Mouse (Mus musculus) erythroblast, embryonic 14.5 days (primary cell): ENCODE results near the gene Neurod6. TPM values are rescaled to one million over a fixed set of nuclear protein-coding genes. Genes with fewer than 3 reads are reported as not detected.

ENCODE experiments used
- H3K27me3 ChIP-seq: 2 replicates; pipeline ENCODE4 v1.6.1; 2012; ENCODE audit warnings: inconsistent platforms; ENCODE audit not compliant: control insufficient read depth
- H3K36me3 ChIP-seq: 2 replicates; pipeline ENCODE4 v1.6.1; 2012; ENCODE audit warnings: mild to moderate bottlenecking, inconsistent platforms; ENCODE audit not compliant: control insufficient read depth
- H3K4me1 ChIP-seq: 2 replicates; pipeline ENCODE4 v1.6.1; 2012; ENCODE audit warnings: inconsistent platforms; ENCODE audit not compliant: control insufficient read depth
- H3K4me3 ChIP-seq: replicated peaks from 2 replicates; pipeline ENCODE3; 2012; ENCODE audit warnings: moderate library complexity, mild to moderate bottlenecking, inconsistent platforms
- H3K9me3 ChIP-seq: 2 replicates; pipeline ENCODE4 v1.6.1; 2012; ENCODE audit warnings: low read length, inconsistent platforms, mixed read lengths; ENCODE audit not compliant: control insufficient read depth
- GATA1 ChIP-seq: IDR thresholded peaks from 2 replicates; pipeline ENCODE4 v1.6.1; 2012; ENCODE audit warnings: low read length, inconsistent platforms, mixed read lengths
- TAL1 ChIP-seq: IDR thresholded peaks from 3 replicates; pipeline ENCODE4 v1.6.1; 2012; ENCODE audit warnings: low read length, inconsistent platforms, mixed read lengths
- polyA plus RNA-seq: library from polyadenylated mRNA; stranded (reverse); fragments of >175 nt; gene quantifications from 2 replicates; pipeline ENCODE4 v1.2.3, GENCODE M21; 2012

The Neurod6 gene
- polyA plus RNA-seq, 1 experiment, result not detected

DNA sequence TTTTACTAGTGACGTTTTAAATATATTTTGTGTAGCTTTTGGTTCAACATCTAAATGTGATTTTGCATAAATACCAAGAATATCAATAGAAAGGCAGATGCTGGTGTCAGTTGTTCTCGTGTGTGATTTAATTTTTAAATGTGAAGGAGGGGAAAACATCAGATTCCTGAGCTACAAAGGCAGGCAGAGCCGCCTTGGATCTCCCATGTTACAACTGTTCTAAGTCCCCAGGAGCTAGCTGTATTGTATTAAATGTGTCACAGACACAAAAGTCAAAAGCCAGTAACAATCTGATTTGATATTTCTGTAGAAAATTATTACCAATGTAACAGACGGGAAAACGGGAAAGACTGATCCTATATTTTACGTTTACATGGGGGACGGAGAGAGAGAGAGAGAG lies 1.8 kb upstream of the Neurod6 start:
- Histone ChIP-seq H3K36me3 (no peaks in the 10 kb centered on the region), H3K4me1 (no peaks in the 10 kb centered on the region), H3K4me3 (no peak overlapping the region), H3K27me3 (no peaks in the 10 kb centered on the region), H3K9me3 (no peaks in the 10 kb centered on the region)
- TF ChIP-seq TAL1 (no peak), GATA1 (no peak)

DNA sequence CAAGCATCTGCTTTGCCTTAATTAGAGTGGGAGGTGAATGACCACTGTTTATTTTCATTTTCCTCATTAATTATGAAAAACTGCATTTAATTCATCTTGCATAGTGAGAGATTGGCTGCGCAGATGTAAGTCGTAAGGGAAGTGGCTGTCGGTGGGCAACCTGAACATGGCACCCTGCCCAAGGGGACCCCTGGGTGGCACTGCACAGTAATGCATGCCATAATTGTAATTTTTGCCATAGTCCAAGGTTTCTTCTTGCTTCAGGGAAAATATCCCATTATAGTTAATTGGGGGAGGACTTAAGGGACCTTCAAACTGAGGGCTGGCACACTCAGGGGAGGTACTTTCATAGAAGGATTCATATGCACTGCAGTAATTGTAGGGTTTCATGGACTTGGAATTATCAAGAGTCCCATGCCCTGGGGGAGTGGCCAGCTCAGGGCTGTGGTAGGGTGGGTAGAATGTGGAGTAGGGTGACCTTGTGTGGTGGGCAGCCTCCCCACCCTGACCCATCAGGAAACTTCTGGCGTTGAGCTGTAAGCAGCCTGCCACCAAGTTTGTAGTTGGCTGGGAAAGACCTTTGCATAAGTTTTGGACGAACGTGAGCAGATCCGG lies 2.4 kb downstream of the Neurod6 start:
- no peak for TF ChIP-seq GATA1
- TF ChIP-seq TAL1, result no peak
- no peak overlapping the region for H3K4me3 ChIP-seq
- H3K36me3 ChIP-seq, result no peaks in the 10 kb centered on the region
- no peaks in the 10 kb centered on the region for H3K9me3 ChIP-seq
- no peaks in the 10 kb centered on the region for H3K4me1 ChIP-seq
- peaks cover 15% of the 10 kb centered on the region for H3K27me3 ChIP-seq

DNA sequence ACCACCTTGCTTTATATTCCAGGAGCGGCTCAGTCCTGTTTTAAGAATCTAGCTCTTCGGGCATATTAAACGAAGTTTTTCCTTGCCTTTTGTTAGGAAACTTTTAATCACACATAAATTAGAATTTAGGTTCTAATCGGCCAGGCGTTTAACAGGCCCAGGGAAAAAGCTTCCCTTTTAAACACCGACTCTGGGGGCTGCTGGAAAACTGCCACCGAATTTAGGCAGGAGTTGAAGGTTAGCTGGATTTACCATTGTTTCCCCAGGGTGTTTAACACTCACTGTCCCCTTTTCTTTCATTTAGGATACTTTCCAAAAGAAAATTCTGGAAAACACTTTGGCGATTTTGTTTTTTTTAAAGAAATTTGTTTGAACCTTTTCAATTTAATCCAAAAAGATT lies 3.7 kb downstream of the Neurod6 start:
- H3K27me3 ChIP-seq, result peaks cover 15% of the 10 kb centered on the region
- no peak for TF ChIP-seq TAL1
- no peak for TF ChIP-seq GATA1
- no peaks in the 10 kb centered on the region for H3K36me3 ChIP-seq
- H3K9me3 ChIP-seq, result no peaks in the 10 kb centered on the region
- no peak overlapping the region for H3K4me3 ChIP-seq
- H3K4me1 ChIP-seq, result no peaks in the 10 kb centered on the region

GRCm38 (mm10) chr6:55676663-55677311 lies 4.3 kb downstream of the Neurod6 start:
- Histone ChIP-seq H3K4me1 (no peaks in the 10 kb centered on the region), H3K9me3 (no peaks in the 10 kb centered on the region), H3K36me3 (no peaks in the 10 kb centered on the region), H3K27me3 (peaks cover 15% of the 10 kb centered on the region), H3K4me3 (no peak overlapping the region)
- TF ChIP-seq TAL1, result no peak
- no peak for TF ChIP-seq GATA1

- TF ChIP-seq GATA1 (no peak), TAL1 (no peak)
- Histone ChIP-seq H3K4me3 (no peak overlapping the region), H3K36me3 (no peaks in the 10 kb centered on the region)
These were observed 4.9 kb downstream of the Neurod6 start for GRCm38 (mm10) chr6:55676141-55676662.

GRCm38 (mm10) chr6:55667801-55668200 lies 13.3 kb downstream of the Neurod6 start:
- no peaks in the 10 kb centered on the region for H3K9me3 ChIP-seq
- no peak overlapping the region for H3K4me3 ChIP-seq
- TF ChIP-seq TAL1 (no peak), GATA1 (no peak)
- H3K4me1 ChIP-seq, result no peaks in the 10 kb centered on the region
- no peaks in the 10 kb centered on the region for H3K36me3 ChIP-seq
- H3K27me3 ChIP-seq, result no peaks in the 10 kb centered on the region

More at GRCm38 (mm10) chr6:55676141-55676662, 4.9 kb downstream of the Neurod6 start:
- no peaks in the 10 kb centered on the region for H3K9me3 ChIP-seq
- no peaks in the 10 kb centered on the region for H3K4me1 ChIP-seq
- H3K27me3 ChIP-seq, result peaks cover 15% of the 10 kb centered on the region

GRCm38 (mm10) chr6:55661126-55661915 lies 19.7 kb downstream of the Neurod6 start:
- no peaks in the 10 kb centered on the region for H3K4me1 ChIP-seq
- no peaks in the 10 kb centered on the region for H3K9me3 ChIP-seq
- no peak overlapping the region for H3K4me3 ChIP-seq
- TF ChIP-seq TAL1, result no peak
- TF ChIP-seq GATA1, result no peak
- no peaks in the 10 kb centered on the region for H3K36me3 ChIP-seq
- no peaks in the 10 kb centered on the region for H3K27me3 ChIP-seq

GRCm38 (mm10) chr6:55649996-55650395 lies 31.1 kb downstream of the Neurod6 start:
- H3K9me3 ChIP-seq, result no peaks in the 10 kb centered on the region
- no peaks in the 10 kb centered on the region for H3K27me3 ChIP-seq
- no peaks in the 10 kb centered on the region for H3K4me1 ChIP-seq
- no peak overlapping the region for H3K4me3 ChIP-seq
- TF ChIP-seq TAL1, result no peak
- TF ChIP-seq GATA1, result no peak
- no peaks in the 10 kb centered on the region for H3K36me3 ChIP-seq

GRCm38 (mm10) chr6:55649581-55649980 lies 31.5 kb downstream of the Neurod6 start:
- H3K4me1 ChIP-seq, result no peaks in the 10 kb centered on the region
- H3K36me3 ChIP-seq, result no peaks in the 10 kb centered on the region
- no peaks in the 10 kb centered on the region for H3K27me3 ChIP-seq
- TF ChIP-seq TAL1 (no peak), GATA1 (no peak)
- H3K9me3 ChIP-seq, result no peaks in the 10 kb centered on the region
- no peak overlapping the region for H3K4me3 ChIP-seq
